Mouse (Mus musculus) thymus, postnatal 25 days (tissue): ENCODE measurements at regions not wholly inside any gene's neighbourhood (a gene's known extent, or its start where the extent isn't known, plus 50 kb on each side); places are given as distances from the start of the nearest gene placed in this dataset.
"Not testable (repeated sequence)": the region's sequence is repeated elsewhere in the genome, so short reads cannot be mapped to it uniquely, and the experiment has no call there.

Experiments
- DNase-seq: peaks from one replicate; pipeline ENCODE4 v3.0.0; 2022

DNA sequence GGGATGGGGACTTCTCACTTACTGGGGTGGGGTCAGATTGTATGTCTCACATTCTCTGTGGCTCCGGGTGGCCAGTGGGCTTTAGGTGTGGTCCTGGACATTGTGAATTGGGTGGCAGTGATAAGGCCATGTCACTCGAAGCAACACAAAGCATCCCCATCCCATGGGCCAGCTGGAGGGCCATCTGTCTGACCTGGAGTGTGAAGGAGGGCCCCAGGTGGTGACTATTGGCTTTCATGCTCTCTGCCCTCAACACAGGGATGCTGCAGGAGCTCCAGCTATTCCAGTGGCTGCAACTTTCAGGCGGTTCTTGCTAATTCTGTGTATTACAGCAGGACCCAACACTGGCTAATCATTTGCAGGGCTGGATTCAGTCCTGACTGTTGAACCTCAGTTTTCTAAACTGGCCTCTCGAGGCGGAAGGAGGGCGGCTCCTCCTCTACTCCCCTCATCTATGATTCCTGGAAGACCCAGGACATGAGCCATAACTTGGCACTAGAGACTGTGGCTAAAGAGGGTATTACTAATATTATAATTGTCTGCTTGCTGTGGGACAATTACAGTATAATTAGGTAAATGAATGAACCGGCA lies 64.1 kb downstream of the 9530068E07Rik start:
- DNase-seq, result no peak

DNA sequence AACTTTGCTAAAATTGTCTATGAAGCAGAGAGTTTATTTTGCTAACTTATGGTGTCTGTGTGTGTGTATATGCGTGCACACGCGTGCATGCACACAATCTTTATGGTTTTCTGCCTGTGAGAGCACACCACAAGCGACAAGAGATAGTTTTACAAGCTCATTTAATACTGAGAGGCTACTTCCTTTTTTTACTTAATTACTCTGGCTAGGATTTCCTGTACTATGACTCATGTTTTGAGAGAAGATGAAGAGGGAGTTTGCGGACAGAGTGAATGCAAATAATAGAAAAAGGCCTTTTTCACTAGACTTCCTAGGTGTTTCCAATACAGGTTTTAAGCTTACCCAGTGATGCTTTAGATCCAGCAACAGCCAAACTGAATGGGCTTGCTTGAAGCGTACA lies 74.9 kb downstream of the 9530068E07Rik start:
- DNase-seq, result not testable (repeated sequence)

DNA sequence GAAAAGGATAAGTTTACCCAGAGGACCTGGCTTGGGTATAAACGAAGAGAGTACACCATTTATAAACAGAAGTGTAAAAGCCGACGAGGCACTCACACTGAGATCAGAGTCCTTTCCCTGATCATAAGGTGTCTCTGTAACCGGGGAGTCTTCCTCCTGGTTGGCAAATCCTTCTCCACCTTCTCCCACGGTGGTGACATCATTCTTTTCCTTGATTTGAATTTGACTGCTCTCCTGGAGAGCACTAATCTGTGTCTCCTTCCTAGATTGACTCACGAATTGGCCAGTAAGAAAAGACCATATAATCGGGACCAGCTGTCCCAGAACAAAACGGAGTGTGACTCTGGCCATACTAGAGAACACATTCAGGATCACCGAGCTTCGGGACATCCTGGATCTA lies 83.9 kb downstream of the 9530068E07Rik start:
- not testable (repeated sequence) for DNase-seq

DNA sequence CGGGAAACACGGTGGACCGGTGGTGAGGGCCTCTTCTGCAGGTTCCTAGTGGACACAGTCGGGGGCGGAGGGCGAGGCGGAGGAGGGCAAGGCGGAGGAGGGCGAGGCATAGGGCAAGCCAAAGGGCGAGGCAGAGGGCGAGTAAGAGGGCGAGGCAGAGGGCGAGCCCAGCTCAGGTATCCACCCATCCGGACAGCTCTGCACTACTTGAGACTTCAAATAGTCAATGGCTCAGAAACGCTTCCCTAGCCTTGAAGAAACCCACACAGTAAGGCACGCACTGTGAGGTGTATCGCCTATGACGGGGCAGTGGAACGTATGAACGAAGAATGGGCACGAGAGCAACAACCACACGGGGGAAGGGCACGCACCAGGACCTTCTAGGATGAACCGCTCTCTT lies 84.5 kb downstream of the 9530068E07Rik start:
- not testable (repeated sequence) for DNase-seq

DNA sequence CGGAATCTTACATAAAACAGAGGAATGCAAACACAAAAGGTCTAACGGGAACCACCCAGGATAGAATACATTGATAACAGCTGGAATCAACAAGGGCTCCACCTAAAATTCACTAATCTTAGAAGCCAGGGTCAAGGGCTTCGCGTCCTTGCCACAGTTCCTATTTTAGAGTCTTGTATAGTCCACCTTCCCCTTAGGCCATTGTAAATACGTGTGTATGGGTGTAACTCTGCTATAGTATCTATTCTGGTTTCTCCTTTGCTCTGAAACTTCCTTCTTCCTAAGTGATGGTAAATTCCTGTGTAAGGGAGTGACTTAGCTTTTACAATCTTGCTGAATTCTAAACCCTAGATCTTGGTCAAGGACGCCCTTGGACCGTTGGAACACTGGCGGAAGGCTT lies 87.3 kb downstream of the 9530068E07Rik start:
- DNase-seq, result not testable (repeated sequence)

DNA sequence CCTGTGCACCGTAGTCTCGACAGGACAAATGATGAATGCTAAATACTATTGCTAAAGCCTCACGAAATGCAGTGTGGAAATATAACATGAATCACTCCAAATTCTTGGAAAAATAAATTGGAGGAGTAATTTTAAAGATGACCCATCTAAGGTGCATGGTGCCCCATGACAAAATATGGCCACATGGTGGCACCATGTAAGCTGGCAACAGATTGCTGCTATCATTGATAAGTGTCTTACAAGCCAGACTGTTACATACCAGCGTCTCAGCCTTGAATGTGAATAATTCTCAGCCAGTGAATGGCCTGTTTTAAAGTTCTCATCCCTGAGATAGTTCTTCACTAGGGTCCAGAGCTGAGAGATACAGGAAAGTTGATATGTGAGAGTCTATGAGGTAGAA lies 92.3 kb downstream of the 9530068E07Rik start:
- not testable (repeated sequence) for DNase-seq

DNA sequence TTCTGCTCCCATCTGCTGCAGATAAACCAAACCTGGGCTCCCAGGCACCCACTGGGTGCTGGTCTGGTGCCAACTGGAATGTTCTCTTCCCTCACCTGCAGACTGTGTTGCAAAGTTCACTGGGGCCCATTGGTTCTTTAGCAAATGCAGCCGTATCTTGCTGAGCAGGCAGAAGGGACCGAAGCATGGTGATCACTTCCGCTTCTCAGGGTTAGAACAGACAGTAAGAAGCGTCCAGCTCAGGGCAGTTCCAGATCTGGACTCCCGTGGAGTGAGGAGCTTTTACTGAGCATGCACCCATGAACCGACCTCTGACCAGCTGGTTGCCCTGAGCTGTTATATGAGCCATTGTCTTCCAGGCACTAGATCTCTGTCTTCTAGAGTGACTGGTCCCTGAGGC lies 97.1 kb downstream of the 9530068E07Rik start:
- no peak for DNase-seq

DNA sequence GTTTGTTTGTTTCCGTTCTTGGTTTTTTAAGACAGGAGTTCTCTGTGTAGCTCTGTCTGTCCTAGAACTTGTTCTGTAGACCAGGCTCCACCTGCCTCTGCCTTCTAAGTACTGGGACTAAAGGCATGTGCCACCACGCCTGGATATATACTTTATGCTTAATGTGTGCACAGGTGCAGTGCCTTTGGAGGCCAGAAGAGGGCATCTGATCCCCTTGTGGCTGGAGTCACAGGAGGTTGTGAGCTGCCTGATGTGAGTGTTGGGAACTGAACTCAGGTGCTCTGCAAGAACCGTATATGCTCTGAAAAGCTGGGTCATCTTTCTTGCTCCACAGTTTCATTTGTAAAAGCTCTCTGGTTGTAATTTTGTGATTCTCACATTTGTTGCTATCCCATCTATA lies 100.7 kb downstream of the 9530068E07Rik start:
- DNase-seq, result no peak

DNA sequence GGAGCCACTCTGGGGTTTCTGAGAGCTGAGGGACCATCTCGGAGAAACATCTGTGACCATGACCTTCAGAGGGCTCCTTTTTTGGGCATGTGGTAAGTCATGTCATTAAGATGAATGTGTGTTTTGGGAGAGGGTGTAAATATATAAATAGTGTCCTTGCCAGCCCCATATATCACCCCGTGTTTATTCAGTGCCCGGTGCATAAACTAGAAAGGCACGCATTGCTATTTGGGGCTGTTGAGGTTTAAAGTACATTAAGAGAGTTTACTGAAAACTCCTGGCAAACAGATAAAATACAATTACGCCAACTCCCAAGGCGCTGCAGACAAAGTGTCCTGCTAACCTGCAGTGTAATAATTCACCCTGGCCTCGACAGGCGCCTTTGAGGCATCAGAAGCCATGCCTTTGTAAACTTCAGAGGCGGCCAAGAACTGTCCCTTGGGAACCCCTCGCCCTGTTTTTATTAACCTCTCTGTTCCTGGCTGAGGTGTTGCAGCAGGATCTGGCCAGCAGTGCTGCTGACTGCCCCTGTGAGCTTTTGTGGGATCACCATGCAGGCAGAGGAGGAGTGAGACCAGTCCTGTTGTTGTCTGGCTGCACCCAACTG lies 106.6 kb downstream of the 9530068E07Rik start:
- DNase-seq, result no peak

DNA sequence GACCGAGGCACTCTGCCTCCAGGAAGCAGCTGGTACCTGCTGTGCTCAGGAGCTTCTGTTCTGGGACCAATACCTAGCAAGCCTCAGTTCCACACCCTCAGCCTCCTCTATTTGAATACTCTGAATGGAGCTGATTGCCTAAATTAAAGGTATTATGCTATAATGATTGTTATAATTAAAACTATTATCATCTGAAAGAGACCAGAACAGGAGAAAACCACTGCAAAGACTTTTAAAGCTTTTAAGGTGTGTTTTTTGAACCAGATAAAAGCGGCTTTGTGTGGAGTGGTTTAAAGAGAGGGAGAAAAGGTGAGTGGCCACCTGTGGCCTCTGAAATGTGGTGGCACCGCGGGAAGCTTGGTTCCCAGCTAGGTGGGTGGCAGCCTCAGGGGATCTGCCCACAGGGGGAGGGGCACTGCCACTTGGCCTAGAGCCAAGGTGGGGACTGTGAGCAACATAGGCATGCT lies 115.6 kb downstream of the 9530068E07Rik start:
- DNase-seq, result no peak

DNA sequence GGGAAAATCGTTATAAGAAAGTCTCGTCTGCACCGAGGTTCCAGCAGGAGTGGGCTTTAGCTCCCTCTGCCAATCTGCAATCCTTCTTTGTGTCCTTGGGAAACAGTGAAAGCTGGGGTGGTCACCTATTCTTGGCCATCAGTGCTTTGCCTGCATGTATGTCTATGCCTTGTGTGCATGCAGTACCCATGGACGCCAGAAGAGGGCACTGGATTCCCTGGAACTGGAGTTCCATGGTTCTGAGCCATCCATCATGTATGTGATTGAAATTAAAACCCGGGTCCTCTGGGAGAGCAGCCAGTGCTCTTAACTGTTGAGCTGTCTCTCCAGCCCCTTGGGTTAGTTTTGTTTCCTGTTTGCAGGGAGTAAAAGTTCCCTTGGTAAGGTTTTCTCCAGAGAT lies 121.1 kb downstream of the 9530068E07Rik start:
- DNase-seq, result peak; percentile 36

DNA sequence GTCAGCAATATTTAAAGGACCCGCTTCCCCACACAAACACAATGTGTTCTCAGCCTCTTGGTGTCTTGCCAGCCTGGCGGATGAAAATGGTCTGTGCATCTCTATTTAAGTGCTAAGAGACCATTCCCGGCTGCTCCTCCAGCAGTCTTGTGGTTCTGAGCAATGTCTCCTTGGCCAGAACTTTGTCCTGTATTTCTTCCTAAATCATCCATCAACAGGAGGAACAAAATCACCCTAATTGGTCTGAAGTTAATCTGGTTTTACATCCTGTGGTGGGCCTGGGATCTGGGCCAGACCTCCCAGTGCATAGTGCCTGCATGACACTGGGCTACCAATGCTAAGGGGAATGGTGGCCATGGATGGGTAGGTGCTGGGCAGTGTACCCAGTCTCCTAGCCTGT lies 123.6 kb downstream of the 9530068E07Rik start:
- no peak for DNase-seq

DNA sequence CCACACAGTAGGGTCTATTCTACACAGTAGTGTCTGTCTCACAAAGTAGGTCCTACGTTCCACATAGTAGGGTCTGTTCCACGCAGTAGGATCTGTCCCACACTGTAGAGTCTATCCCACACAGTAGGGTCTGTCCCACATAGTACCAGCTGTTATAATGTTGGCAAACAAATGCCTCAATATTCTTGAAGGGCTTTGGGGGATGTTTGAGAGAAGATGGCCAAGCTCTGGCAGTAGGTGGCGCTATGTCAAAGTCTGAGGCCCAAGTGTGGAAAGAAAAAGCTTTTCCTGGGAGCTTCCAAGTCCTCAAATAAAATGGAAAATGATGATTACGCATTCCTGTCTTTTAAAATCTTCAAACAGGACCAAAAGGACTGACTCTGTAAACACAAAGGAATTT lies 125.7 kb downstream of the 9530068E07Rik start:
- DNase-seq, result peak; percentile 4

DNA sequence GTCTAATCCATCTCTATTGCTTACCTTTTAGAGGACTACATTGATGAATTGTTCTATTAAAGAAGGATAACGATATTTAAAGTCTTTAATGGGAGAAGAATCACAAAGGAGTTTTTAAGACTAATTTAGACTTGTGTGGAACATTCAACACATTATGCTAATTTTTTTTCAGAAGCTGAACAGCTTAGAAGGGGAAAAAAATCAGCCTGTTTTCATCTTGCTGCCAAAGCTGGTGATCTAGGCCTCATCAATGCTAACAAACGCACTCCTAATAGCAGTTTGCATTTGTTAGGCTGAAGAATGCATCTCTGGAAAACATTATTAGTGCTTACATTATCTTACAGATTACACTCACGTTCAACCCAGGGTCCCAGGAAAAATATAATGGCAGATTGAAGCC lies 126.2 kb downstream of the 9530068E07Rik start:
- DNase-seq, result no peak

DNA sequence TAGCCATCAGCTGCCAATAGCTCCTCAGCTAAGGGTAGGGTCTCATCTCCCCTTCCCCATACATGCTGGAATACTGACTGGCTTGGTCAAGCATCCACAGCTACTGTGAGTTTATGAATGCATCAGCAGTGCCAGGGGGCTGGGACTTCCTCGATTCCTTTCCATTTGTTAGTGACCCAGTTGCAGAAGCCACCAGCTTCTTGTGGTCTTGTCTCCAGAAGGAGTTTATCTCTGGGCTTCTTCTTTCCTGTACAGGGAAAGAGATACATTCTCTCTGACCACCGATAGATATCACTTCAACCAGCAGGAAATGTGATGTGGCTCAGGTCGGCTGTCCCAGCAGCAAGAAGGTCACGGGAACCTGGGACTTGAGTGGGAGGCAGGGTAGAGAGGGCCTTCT lies 127.0 kb downstream of the 9530068E07Rik start:
- no peak for DNase-seq

DNA sequence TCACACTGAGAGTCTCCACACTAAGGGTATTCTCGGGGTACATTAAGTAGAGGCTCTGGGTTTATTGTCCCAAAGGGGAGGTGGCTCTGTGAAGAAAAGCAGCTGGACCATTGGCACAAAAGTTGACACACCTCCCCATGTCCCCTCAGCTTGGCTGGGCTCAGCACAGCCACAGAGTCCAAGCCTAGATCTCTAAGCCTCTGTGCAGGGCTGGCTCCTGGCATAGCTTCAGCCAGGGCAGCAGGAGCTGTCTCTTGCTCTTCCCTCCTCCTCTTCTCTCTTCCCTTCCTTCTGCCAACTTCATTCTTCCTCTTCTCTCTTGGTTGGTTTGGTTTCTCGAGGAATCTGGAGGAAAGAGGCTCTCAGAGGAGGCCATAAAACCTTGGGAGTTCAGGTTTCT lies 127.4 kb downstream of the 9530068E07Rik start:
- DNase-seq, result no peak

DNA sequence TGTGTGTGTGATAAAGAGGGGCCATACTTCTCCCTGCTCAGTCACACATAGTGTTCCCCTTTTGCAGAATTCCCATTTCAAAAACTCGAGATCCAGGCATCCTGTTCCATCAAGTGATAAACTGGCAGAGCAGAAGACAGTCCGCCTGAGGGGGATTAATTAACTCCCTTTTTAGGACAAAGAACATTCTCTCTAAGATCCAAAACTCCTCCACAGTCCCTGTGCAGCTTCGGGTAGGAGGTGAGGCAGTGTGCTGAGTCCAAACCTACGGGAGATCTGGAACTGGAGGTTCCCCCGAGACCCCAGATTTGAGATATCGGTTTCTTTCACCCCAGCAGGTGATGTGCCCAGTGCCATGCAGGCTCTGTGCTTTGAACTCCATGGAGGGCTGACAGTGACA lies 129.2 kb downstream of the 9530068E07Rik start:
- no peak for DNase-seq

DNA sequence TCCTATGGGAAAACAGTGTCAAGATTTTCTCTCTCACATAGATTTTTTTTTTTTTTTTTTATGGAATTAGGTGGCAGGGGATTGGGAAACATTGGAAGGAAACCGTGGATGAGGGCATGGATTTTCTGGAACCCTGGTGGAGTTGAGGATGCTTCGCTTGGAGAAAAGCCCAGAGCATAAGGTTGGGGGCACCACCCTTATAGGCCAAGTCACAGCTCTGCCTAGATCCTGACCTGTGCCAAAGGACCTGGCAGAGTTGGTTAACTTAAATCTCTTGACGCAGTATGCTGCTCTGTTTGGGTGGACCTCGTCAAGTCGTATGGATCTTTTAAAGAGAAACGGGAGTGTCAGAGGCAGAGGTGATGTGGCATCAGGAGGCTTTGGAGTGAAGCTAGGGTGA lies 130.1 kb downstream of the 9530068E07Rik start:
- no peak for DNase-seq

DNA sequence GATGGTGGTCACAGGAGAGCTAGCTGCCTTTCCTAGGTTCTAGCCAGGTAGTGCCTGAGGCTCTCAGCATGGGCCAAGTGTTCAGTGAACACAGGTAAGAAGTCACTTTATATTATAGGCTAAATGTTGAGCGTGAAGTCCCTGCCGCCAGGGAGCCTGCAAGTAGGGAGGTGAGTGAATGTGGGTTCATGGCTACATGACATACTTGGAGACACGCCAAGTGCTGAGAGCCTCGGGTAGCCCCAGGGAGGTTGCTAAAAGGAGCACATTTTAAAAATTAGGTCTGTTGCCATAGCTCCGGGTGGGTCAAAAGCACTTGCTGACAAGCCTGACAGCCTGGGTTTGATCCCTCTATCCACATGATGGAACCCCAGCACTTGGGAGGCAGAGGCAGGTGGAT lies 137.2 kb downstream of the 9530068E07Rik start:
- no peak for DNase-seq

DNA sequence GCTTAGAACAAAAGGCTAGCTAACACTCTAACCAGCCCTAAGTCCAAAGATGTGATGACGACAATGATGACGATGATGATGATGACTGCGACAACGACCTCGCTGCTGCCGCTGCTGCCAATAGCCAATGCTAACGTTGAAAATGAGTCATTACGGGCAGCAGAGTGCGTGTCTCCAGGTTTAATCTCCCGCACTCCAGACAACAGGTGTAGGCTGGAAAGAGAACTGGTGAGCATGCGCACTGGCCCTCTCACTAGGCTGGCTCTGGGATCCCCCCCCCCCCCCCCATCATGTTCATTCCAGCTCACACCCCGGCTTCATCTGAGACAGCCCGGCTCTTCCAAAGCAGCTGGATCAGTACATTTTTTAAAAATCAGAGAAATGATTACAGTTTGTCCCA lies 138.4 kb downstream of the 9530068E07Rik start:
- no peak for DNase-seq

DNA sequence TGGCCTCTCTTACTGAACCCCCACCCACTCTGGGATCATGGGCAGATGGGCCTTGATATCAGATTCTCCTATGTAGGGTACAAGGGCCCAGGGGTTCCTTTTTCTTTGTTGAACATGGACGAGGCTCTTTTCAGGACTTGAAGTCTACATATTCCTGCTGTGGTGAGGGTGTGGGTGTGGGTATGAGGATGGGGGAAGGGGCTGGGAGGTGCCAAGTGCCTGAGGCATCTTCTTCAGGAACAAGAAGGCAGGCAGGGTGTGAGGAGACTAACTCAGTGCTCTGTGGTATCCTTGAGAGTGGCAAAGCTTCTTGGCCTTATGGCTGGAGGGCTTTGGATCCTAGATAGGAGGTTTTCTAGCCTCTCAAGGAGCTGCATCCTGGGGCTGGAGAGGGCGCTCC lies 140.0 kb downstream of the 9530068E07Rik start:
- DNase-seq, result no peak

DNA sequence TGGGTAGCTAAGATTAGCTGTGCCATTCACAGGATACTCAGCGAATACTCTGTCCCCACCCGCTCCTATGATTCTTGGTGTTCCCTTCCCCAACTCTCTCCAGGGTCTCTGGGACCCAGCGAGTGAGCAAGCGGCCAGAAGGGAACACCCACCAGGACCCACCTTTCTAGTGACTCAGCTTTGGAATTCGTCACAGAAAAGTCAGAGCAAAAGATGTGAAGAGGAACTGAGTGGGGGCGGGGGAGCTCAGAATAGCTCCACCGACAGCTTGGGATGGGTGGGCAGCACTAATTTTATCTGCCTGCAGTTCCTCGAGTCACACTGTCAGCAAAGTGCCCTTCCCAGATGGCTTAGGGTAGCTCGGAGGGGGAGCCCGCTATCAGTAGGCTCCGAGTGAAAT lies 140.6 kb downstream of the 9530068E07Rik start:
- DNase-seq, result no peak

DNA sequence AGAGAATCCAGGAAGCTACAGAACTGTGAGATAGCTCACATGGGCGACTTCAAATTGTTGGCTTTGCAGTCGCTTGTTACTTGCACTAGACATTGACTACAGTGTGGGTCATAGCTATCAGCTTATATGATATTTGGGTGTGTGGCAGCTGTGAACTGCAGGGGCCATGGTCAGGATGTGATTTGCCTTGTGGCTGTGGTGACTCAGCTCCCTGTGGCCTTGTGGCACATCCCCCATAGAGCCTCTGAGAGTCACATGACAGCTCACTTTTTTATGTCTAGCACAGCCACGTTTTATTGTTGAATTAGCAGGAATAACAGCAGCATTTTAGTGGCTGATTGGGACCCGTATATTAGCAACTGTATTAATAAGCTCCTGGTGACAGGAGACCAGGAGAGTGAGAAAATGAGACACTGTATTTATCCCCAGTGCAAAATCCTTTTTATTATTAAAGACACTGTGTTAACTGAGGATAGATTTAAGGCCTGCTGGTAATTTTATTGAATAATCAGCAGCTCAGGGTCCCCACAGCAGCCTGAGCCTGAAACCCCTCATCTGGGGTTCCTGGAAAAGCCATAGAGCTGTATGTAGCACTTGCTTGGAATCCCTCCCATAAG lies 141.7 kb downstream of the 9530068E07Rik start:
- no peak for DNase-seq

DNA sequence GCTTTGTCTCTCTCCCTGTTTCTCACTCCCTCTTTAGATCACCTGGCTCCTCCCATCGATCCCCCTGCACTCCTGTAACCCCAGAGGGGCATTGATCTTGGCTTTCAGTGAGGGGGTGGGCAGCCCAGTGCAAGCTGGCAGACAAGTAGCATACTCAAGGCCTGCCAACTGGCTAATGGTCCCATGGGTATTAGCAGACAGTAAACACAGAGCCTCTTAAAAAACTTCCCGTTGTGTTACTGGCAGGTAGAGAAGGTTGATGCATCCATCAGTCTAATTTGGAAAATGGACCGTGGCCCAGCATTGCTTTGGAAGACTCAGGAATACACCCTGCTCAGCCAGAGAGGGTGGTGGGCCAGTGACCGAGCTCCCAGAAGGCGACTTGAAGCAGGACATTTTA lies 145.0 kb downstream of the 9530068E07Rik start:
- DNase-seq, result no peak

DNA sequence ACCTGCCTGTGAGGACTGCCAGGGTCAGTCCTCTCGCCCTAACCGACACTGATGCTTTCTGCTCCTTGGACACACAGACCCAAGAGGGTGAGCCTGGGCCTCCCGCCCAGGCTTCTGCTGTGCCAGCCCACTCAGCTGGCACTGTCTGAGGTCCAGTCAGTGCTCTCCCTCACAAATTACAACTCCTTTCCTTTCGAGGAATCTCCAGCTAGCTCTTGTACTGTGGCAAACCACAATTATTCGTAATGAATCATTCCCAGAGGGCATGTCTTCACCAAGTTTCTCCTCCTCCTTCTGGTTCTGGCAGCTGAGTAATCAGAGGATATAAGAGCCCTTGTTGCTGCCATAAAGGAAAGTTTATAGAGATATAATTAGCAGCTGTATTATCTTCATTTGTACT lies 155.2 kb downstream of the 9530068E07Rik start:
- DNase-seq, result no peak
